ENCODE assay signal across 13 mouse cellular contexts in the genomic region with DNA sequence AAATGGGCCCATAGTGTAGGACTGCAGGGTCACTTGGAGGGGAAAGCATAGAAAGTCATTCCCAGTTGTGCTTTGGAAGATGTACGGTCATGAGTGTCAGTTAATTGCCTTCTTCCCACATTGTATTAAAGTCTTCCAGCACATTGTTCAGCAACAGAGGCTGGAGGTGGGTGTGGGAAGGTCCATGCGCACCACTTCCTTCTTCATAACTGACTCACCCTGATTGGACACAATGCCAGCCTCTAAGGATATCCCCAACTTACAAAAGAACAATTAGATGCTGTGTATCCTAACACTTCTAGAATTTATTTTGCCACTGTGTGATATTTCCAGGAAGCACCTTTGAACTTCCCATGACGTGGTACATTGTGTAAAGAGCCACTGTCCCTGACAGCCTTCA.
"Had no signal": no experiment of that assay in that cellular context is flagged by ENCODE, and none has a peak within 500 bp of the region (broad histone marks: within the 10 kb centered on the region; RNA-seq: fewer than 3 reads in every experiment).

No protein-coding gene starts in this region.

- H3K4me1 ChIP-seq: liver, embryonic 13.5 days; megakaryocyte, embryonic 14.5 days; midbrain, embryonic 10.5 days; midbrain, embryonic 13.5 days had no signal

- H3K9me3 ChIP-seq: liver, embryonic 13.5 days; midbrain, embryonic 10.5 days; midbrain, embryonic 13.5 days had no signal

- H3K27me3 ChIP-seq: liver, embryonic 13.5 days; megakaryocyte, embryonic 14.5 days; midbrain, embryonic 13.5 days had no signal

- DNase-seq: kidney, adult 8-10 months; layer of hippocampus, adult 9-11 months; layer of hippocampus, postnatal 36 days; liver, embryonic 13.5 days; lung, adult 2 months; lung, postnatal 36 days; thymus, postnatal 25 days had no signal

- H3K4me3 ChIP-seq: layer of hippocampus, adult 2 months; left cerebral cortex, adult 2 months; liver, embryonic 13.5 days; megakaryocyte, embryonic 14.5 days; midbrain, embryonic 10.5 days; midbrain, embryonic 13.5 days had no signal

- H3K27ac ChIP-seq: layer of hippocampus, adult 2 months; left cerebral cortex, adult 2 months; liver, embryonic 13.5 days; midbrain, embryonic 10.5 days; midbrain, embryonic 13.5 days had no signal

- ATAC-seq: intestine, postnatal 0 days; midbrain, embryonic 13.5 days had no signal

- H3K9ac ChIP-seq: liver, embryonic 13.5 days; midbrain, embryonic 13.5 days had no signal

- H3K36me3 ChIP-seq: liver, embryonic 13.5 days; midbrain, embryonic 10.5 days; midbrain, embryonic 13.5 days had no signal

- H3K4me2 ChIP-seq: liver, embryonic 13.5 days; midbrain, embryonic 13.5 days had no signal
